Mouse (Mus musculus): Measurements from ENCODE around the gene Slc38a11.

- TF ChIP-seq POLR2A (IDR thresholded peaks at IDR 0.05; ENCODE audit: insufficient read depth, low read length), result no peak
- TF ChIP-seq CTCF (IDR thresholded peaks at IDR 0.05; ENCODE audit: low read depth, low read length), result no peak
- no peak for TF ChIP-seq EP300 (IDR thresholded peaks at IDR 0.05; ENCODE audit: insufficient read depth, low read depth, low read length)
These were observed 97.1 kb downstream of the Slc38a11 start for GRCm38 (mm10) chr2:65266576-65267299.

All from ES-Bruce4 (cell line).